Mouse (Mus musculus) spleen, adult 2 months (tissue): ENCODE results near the gene Dcaf11.

Experiments used
- CTCF ChIP-seq: fragments of 200-500 bp; IDR thresholded peaks from 2 replicates; pipeline ENCODE4 v1.5.1; 2011; ENCODE audit warnings: mild to moderate bottlenecking, inconsistent platforms; ENCODE audit not compliant: insufficient read depth, insufficient read length, insufficient replicate concordance; ENCODE audit errors: extremely low read depth
- POLR2A ChIP-seq: fragments of 200-500 bp; IDR thresholded peaks from 2 replicates; pipeline ENCODE4 v1.6.1; 2011; ENCODE audit warnings: low read depth, low read length, inconsistent platforms

- no peak for TF ChIP-seq CTCF
- no peak for TF ChIP-seq POLR2A
Measured at GRCm38 (mm10) chr14:55580731-55581130, 20.9 kb downstream of the Dcaf11 start.
